Mouse (Mus musculus): ENCODE results near the gene Zfyve28. TPM values are rescaled to one million over a fixed set of nuclear protein-coding genes. Genes with fewer than 3 reads are reported as not detected.
A peak's percentile ranks its signal among the peaks of the same experiment; 100 is the strongest.

Zfyve28 gene
- polyA plus RNA-seq, 1 experiment from 2014 or later: 0.29 TPM

GRCm38 (mm10) chr5:34269197-34269920, 18.9 kb downstream of the Zfyve28 start:
- TF ChIP-seq EP300 (optimal IDR thresholded peaks at IDR 0.05) (no peak), CTCF (IDR thresholded peaks at IDR 0.05; ENCODE audit: low read depth) (no peak)
- Histone ChIP-seq H3K9me3 (ENCODE audit: control insufficient read depth, low read length) (no peaks in the 10 kb centered on the region), H3K4me1 (replicated peaks; ENCODE audit: control insufficient read depth, insufficient read depth) (no peaks in the 10 kb centered on the region; the same call in 1 of the 2 replicates), H3K4me2 (replicated peaks; ENCODE audit: low read depth) (no peak overlapping the region), H3K36me3 (ENCODE audit: control insufficient read depth, insufficient read depth, low read length) (no peaks in the 10 kb centered on the region), H3K9ac (ENCODE audit: low read length) (no peak overlapping the region), H3K27ac (replicated peaks) (no peak overlapping the region), H3K4me3 (ENCODE audit: low read depth, low read length) (no peak overlapping the region), H3K27me3 (ENCODE audit: control insufficient read depth, insufficient read depth, low read length) (no peaks in the 10 kb centered on the region)
- WGBS: 84% methylated on average over 16 of the region's 16 CpGs
- DNase-seq (ENCODE audit: low spot score): no peak
- ATAC-seq (ENCODE audit: low FRiP score, low TSS enrichment): no peak

- no peak overlapping the region for H3K27ac ChIP-seq (replicated peaks)
- no peak overlapping the region for H3K4me3 ChIP-seq (ENCODE audit: low read depth, low read length)
- ATAC-seq (ENCODE audit: low FRiP score, low TSS enrichment): no peak
- H3K4me2 ChIP-seq (replicated peaks; ENCODE audit: low read depth): no peak overlapping the region
- H3K9me3 ChIP-seq (ENCODE audit: control insufficient read depth, low read length): no peaks in the 10 kb centered on the region
- TF ChIP-seq EP300 (optimal IDR thresholded peaks at IDR 0.05) (no peak), CTCF (IDR thresholded peaks at IDR 0.05; ENCODE audit: low read depth) (no peak)
- no peak for DNase-seq (ENCODE audit: low spot score)
- WGBS: 53% methylated on average over 4 of the region's 4 CpGs
- H3K27me3 ChIP-seq (ENCODE audit: control insufficient read depth, insufficient read depth, low read length): no peaks in the 10 kb centered on the region
- no peak overlapping the region for H3K9ac ChIP-seq (ENCODE audit: low read length)
- H3K4me1 ChIP-seq (replicated peaks; ENCODE audit: control insufficient read depth, insufficient read depth): no peaks in the 10 kb centered on the region; the same call in 1 of the 2 replicates
- no peaks in the 10 kb centered on the region for H3K36me3 ChIP-seq (ENCODE audit: control insufficient read depth, insufficient read depth, low read length)
Measured at GRCm38 (mm10) chr5:34266065-34266464, 22.2 kb downstream of the Zfyve28 start.

GRCm38 (mm10) chr5:34259172-34259816, 29.0 kb downstream of the Zfyve28 start:
- Histone ChIP-seq H3K36me3 (ENCODE audit: control insufficient read depth, insufficient read depth, low read length) (no peaks in the 10 kb centered on the region), H3K4me2 (replicated peaks; ENCODE audit: low read depth) (no peak overlapping the region), H3K9ac (ENCODE audit: low read length) (no peak overlapping the region), H3K27me3 (ENCODE audit: control insufficient read depth, insufficient read depth, low read length) (no peaks in the 10 kb centered on the region), H3K27ac (replicated peaks) (no peak overlapping the region), H3K4me3 (ENCODE audit: low read depth, low read length) (no peak overlapping the region), H3K9me3 (ENCODE audit: control insufficient read depth, low read length) (no peaks in the 10 kb centered on the region), H3K4me1 (replicated peaks; ENCODE audit: control insufficient read depth, insufficient read depth) (no peaks in the 10 kb centered on the region)
- TF ChIP-seq EP300 (optimal IDR thresholded peaks at IDR 0.05) (no peak), CTCF (IDR thresholded peaks at IDR 0.05; ENCODE audit: low read depth) (no peak)
- DNase-seq (ENCODE audit: low spot score): no peak
- 66% methylated on average over 3 of the region's 3 CpGs for WGBS
- no peak for ATAC-seq (ENCODE audit: low FRiP score, low TSS enrichment)

- DNase-seq (ENCODE audit: low spot score) (no peak), ATAC-seq (ENCODE audit: low FRiP score, low TSS enrichment) (no peak)
- no peak overlapping the region for H3K4me3 ChIP-seq (ENCODE audit: low read depth, low read length)
- H3K36me3 ChIP-seq (ENCODE audit: control insufficient read depth, insufficient read depth, low read length): no peaks in the 10 kb centered on the region
- TF ChIP-seq CTCF (IDR thresholded peaks at IDR 0.05; ENCODE audit: low read depth) (peak; percentile 66), EP300 (optimal IDR thresholded peaks at IDR 0.05) (no peak)
- no peaks in the 10 kb centered on the region for H3K4me1 ChIP-seq (replicated peaks; ENCODE audit: control insufficient read depth, insufficient read depth)
- no peak overlapping the region for H3K4me2 ChIP-seq (replicated peaks; ENCODE audit: low read depth)
- no peaks in the 10 kb centered on the region for H3K27me3 ChIP-seq (ENCODE audit: control insufficient read depth, insufficient read depth, low read length)
- WGBS: 79% methylated on average over 3 of the region's 3 CpGs
- H3K9me3 ChIP-seq (ENCODE audit: control insufficient read depth, low read length): no peaks in the 10 kb centered on the region
- H3K27ac ChIP-seq (replicated peaks): no peak overlapping the region
- H3K9ac ChIP-seq (ENCODE audit: low read length): no peak overlapping the region
Measured at GRCm38 (mm10) chr5:34255189-34255588, 33.1 kb downstream of the Zfyve28 start.

- TF ChIP-seq EP300 (optimal IDR thresholded peaks at IDR 0.05) (no peak), CTCF (IDR thresholded peaks at IDR 0.05; ENCODE audit: low read depth) (no peak)
- DNase-seq (ENCODE audit: low spot score): no peak
- Histone ChIP-seq H3K4me1 (replicated peaks; ENCODE audit: control insufficient read depth, insufficient read depth) (no peaks in the 10 kb centered on the region), H3K4me3 (ENCODE audit: low read depth, low read length) (no peak overlapping the region), H3K4me2 (replicated peaks; ENCODE audit: low read depth) (no peak overlapping the region), H3K9me3 (ENCODE audit: control insufficient read depth, low read length) (no peaks in the 10 kb centered on the region), H3K27me3 (ENCODE audit: control insufficient read depth, insufficient read depth, low read length) (no peaks in the 10 kb centered on the region), H3K27ac (replicated peaks) (no peak overlapping the region), H3K36me3 (ENCODE audit: control insufficient read depth, insufficient read depth, low read length) (no peaks in the 10 kb centered on the region), H3K9ac (ENCODE audit: low read length) (no peak overlapping the region)
- no peak for ATAC-seq (ENCODE audit: low FRiP score, low TSS enrichment)
- WGBS: 62% methylated on average over 8 of the region's 8 CpGs
Measured at GRCm38 (mm10) chr5:34254309-34254708, 33.9 kb downstream of the Zfyve28 start.

GRCm38 (mm10) chr5:34252967-34253519, 35.2 kb downstream of the Zfyve28 start:
- no peak overlapping the region for H3K4me3 ChIP-seq (ENCODE audit: low read depth, low read length)
- H3K9me3 ChIP-seq (ENCODE audit: control insufficient read depth, low read length): no peaks in the 10 kb centered on the region
- 0 out of 2 replicates have a peak overlapping the region, but pooled peaks have one; percentile 4 for H3K9ac ChIP-seq (ENCODE audit: low read length)
- WGBS: 47% methylated on average over 4 of the region's 4 CpGs
- H3K4me1 ChIP-seq (replicated peaks; ENCODE audit: control insufficient read depth, insufficient read depth): no peaks in the 10 kb centered on the region
- no peaks in the 10 kb centered on the region for H3K36me3 ChIP-seq (ENCODE audit: control insufficient read depth, insufficient read depth, low read length)
- no peak for TF ChIP-seq EP300 (optimal IDR thresholded peaks at IDR 0.05)
- no peak for TF ChIP-seq CTCF (IDR thresholded peaks at IDR 0.05; ENCODE audit: low read depth)
- H3K4me2 ChIP-seq (replicated peaks; ENCODE audit: low read depth): no peak overlapping the region
- no peak overlapping the region for H3K27ac ChIP-seq (replicated peaks)
- ATAC-seq (ENCODE audit: low FRiP score, low TSS enrichment): no peak
- no peak for DNase-seq (ENCODE audit: low spot score)
- no peaks in the 10 kb centered on the region for H3K27me3 ChIP-seq (ENCODE audit: control insufficient read depth, insufficient read depth, low read length)
